Comparison of ENCODE assay signal across 12 mouse cellular contexts in genomic region chr4:141869436-141870215, GRCm38 (mm10). TPM values are rescaled to one million over a fixed set of nuclear protein-coding genes. Genes with fewer than 3 reads are reported as not detected.
DNase-seq lines count a peak whose midpoint lies in the region; ATAC-seq and TF ChIP-seq lines count a peak whose summit lies in the region.
"Had no signal": no experiment of that assay in that cellular context is flagged by ENCODE, and none has a peak within 500 bp of the region (broad histone marks: within the 10 kb centered on the region; RNA-seq: fewer than 3 reads in every experiment).

No protein-coding gene starts in this region.

- no peak for TF ChIP-seq POLR2A in spleen, adult 2 months (IDR thresholded peaks at IDR 0.05; ENCODE audit: low read depth, low read length)
- no peak for TF ChIP-seq POLR2A in cerebellum, adult 2 months (IDR thresholded peaks at IDR 0.05; ENCODE audit: borderline replicate concordance, insufficient read depth, low read length)

- peaks cover 5% of the 10 kb centered on the region; the same call in 1 of the 2 replicates for H3K36me3 ChIP-seq in heart, embryonic 16.5 days (ENCODE audit: control insufficient read depth, insufficient read depth)
- H3K36me3 ChIP-seq in spleen, adult 2 months (ENCODE audit: control insufficient read depth, insufficient read depth, low read length): peaks cover 3% of the 10 kb centered on the region; the same call in 1 of the 2 replicates
- no peaks in the 10 kb centered on the region for H3K36me3 ChIP-seq in intestine, embryonic 16.5 days (ENCODE audit: control insufficient read depth, insufficient read depth, low read length)
- H3K36me3 ChIP-seq in stomach, embryonic 16.5 days (ENCODE audit: control insufficient read depth, insufficient read depth, low read length): no peaks in the 10 kb centered on the region

- H3K4me2 ChIP-seq in heart, embryonic 16.5 days (ENCODE audit: low read depth, low read length): no peak overlapping the region
- peak overlapping the region; percentile 14; the same call in 1 of the 2 replicates for H3K4me2 ChIP-seq in intestine, embryonic 16.5 days (ENCODE audit: low read depth, low read length)
- H3K4me2 ChIP-seq in stomach, embryonic 16.5 days (ENCODE audit: low read depth, low read length): no peak overlapping the region

- peaks cover 70% of the 10 kb centered on the region for H3K4me1 ChIP-seq in heart, embryonic 16.5 days (ENCODE audit: control insufficient read depth, insufficient read depth, low read length)
- H3K4me1 ChIP-seq in spleen, adult 2 months (ENCODE audit: control insufficient read depth, insufficient read depth, insufficient read length): peaks cover 9% of the 10 kb centered on the region
- peaks cover 67% of the 10 kb centered on the region for H3K4me1 ChIP-seq in intestine, embryonic 16.5 days (ENCODE audit: control insufficient read depth, insufficient read depth, low read length)
- peaks cover 70% of the 10 kb centered on the region for H3K4me1 ChIP-seq in stomach, embryonic 16.5 days (ENCODE audit: control insufficient read depth, insufficient read depth, low read length)
- peaks cover 54% of the 10 kb centered on the region for H3K4me1 ChIP-seq in cerebellum, adult 2 months (ENCODE audit: control insufficient read depth, insufficient read depth, low read length)

- 57% methylated on average over 5 of the region's 5 CpGs for WGBS in heart, embryonic 16.5 days
- 55% methylated on average over 5 of the region's 5 CpGs for WGBS in spleen, adult 2 months
- WGBS in intestine, embryonic 16.5 days: 60% methylated on average over 5 of the region's 5 CpGs
- WGBS in stomach, embryonic 16.5 days: 64% methylated on average over 5 of the region's 5 CpGs
- WGBS in cerebellum, adult 2 months: 92% methylated on average over 5 of the region's 5 CpGs

- H3K27ac ChIP-seq in heart, embryonic 16.5 days (ENCODE audit: low read length): peak overlapping the region; percentile 48
- H3K27ac ChIP-seq in spleen, adult 2 months (ENCODE audit: insufficient read depth, low read length): peak overlapping the region; percentile 55
- H3K27ac ChIP-seq in intestine, embryonic 16.5 days (ENCODE audit: low read length): peak overlapping the region; percentile 68
- H3K27ac ChIP-seq in stomach, embryonic 16.5 days (ENCODE audit: low read length): peak overlapping the region; percentile 77
- no peak overlapping the region for H3K27ac ChIP-seq in cerebellum, adult 2 months (ENCODE audit: insufficient read depth, low read length)

- no peak overlapping the region for H3K4me3 ChIP-seq in heart, embryonic 16.5 days (ENCODE audit: low read length)
- H3K4me3 ChIP-seq in spleen, adult 2 months (ENCODE audit: extremely low read depth, insufficient read depth, insufficient read length): no peak overlapping the region
- no peak overlapping the region for H3K4me3 ChIP-seq in intestine, embryonic 16.5 days (ENCODE audit: low read length)
- no peak overlapping the region for H3K4me3 ChIP-seq in stomach, embryonic 16.5 days (replicated peaks; ENCODE audit: low read length)
- H3K4me3 ChIP-seq in cerebellum, adult 2 months (replicated peaks; ENCODE audit: insufficient read depth, low read depth, low read length): no peak overlapping the region

- ATAC-seq in heart, embryonic 16.5 days (replicated peaks; ENCODE audit: extremely low read depth, insufficient read depth, low FRiP score): no peak
- no peak for ATAC-seq in intestine, embryonic 16.5 days
- no peak for ATAC-seq in stomach, embryonic 16.5 days (ENCODE audit: insufficient read depth, low FRiP score)
- ATAC-seq: hindbrain, embryonic 16.5 days had no signal

- no peaks in the 10 kb centered on the region for H3K27me3 ChIP-seq in heart, embryonic 16.5 days (ENCODE audit: control insufficient read depth, insufficient read depth, low read length)
- H3K27me3 ChIP-seq in spleen, adult 2 months (ENCODE audit: control insufficient read depth, insufficient read depth, low read length): no peaks in the 10 kb centered on the region
- no peaks in the 10 kb centered on the region for H3K27me3 ChIP-seq in intestine, embryonic 16.5 days (replicated peaks; ENCODE audit: control insufficient read depth, insufficient read depth, low read length)
- no peaks in the 10 kb centered on the region for H3K27me3 ChIP-seq in stomach, embryonic 16.5 days (ENCODE audit: control insufficient read depth, insufficient read depth, low read length)
- no peaks in the 10 kb centered on the region for H3K27me3 ChIP-seq in cerebellum, adult 2 months (ENCODE audit: control insufficient read depth, insufficient read depth, low read length)

- DNase-seq in heart, postnatal 4 days: no peak
- DNase-seq in spleen, adult 2 months (ENCODE audit: low read depth in 1 of 2, low spot score in 2 of 2): no peak
- DNase-seq in spleen, postnatal 4 days (ENCODE audit: low spot score in 2 of 2): no peak
- DNase-seq in spleen, postnatal 10 days (ENCODE audit: low spot score in 2 of 2): no peak
- no peak for DNase-seq in cerebellum, adult 2 months
- DNase-seq: cerebellum, adult 8-10 months had no signal

- no peak for TF ChIP-seq CTCF in spleen, adult 2 months (IDR thresholded peaks at IDR 0.05; ENCODE audit: extremely low read depth, insufficient read depth, insufficient read length, insufficient replicate concordance)
- no peak for TF ChIP-seq CTCF in cerebellum, adult 2 months (IDR thresholded peaks at IDR 0.05; ENCODE audit: borderline replicate concordance, insufficient read depth, low read depth, low read length)

- H3K9ac ChIP-seq in heart, embryonic 16.5 days (ENCODE audit: low read length): peak overlapping the region; percentile 12
- H3K9ac ChIP-seq in intestine, embryonic 16.5 days (ENCODE audit: low read depth, low read length): peak overlapping the region; percentile 47
- H3K9ac ChIP-seq in stomach, embryonic 16.5 days (ENCODE audit: low read length): no peak overlapping the region

- no peaks in the 10 kb centered on the region for H3K9me3 ChIP-seq in heart, embryonic 16.5 days (replicated peaks; ENCODE audit: control insufficient read depth, low read length)
- no peaks in the 10 kb centered on the region for H3K9me3 ChIP-seq in intestine, embryonic 16.5 days (ENCODE audit: control insufficient read depth, low read length)
- H3K9me3 ChIP-seq in stomach, embryonic 16.5 days (replicated peaks; ENCODE audit: control insufficient read depth, low read length): no peaks in the 10 kb centered on the region

RNA-seq across cellular contexts. Expression of gene Efhd2, which starts 5.1 kb away (rescaled TPM):
- 79.2 and 80.4 TPM in 2 replicates for polyA plus RNA-seq in heart, embryonic 16.5 days (2015; fragmentation: Nextera tagmentation; extraction: Ambion mirVana)
- total RNA-seq in heart, postnatal 4 days (2021): 10 to 100 TPM; 46.5 to 50.5 TPM
- polyA plus RNA-seq in spleen, adult 2 months (2012; rRNA removed): 108 and 129 TPM in 2 replicates
- polyA plus RNA-seq in intestine, embryonic 16.5 days (2015; fragmentation: Nextera tagmentation; extraction: Ambion mirVana): 140 and 163 TPM in 2 replicates
- polyA plus RNA-seq in stomach, embryonic 16.5 days (2015; fragmentation: Nextera tagmentation; extraction: Ambion mirVana): 108 and 110 TPM in 2 replicates
- 141 and 152 TPM in 2 replicates for polyA plus RNA-seq in cerebellum, adult 2 months (2012; rRNA removed)

RNA-seq across cellular contexts. Expression of gene Ctrc, which starts 23.5 kb away (rescaled TPM):
- polyA plus RNA-seq in heart, embryonic 16.5 days (2015; fragmentation: Nextera tagmentation; extraction: Ambion mirVana): not detected in 2 replicates
- total RNA-seq in heart, postnatal 4 days (2021): not detected
- polyA plus RNA-seq in spleen, adult 2 months (2012; rRNA removed): 84.6 and 1,887 TPM in 2 replicates
- polyA plus RNA-seq in intestine, embryonic 16.5 days (2015; fragmentation: Nextera tagmentation; extraction: Ambion mirVana): 0.29 and 0.87 TPM in 2 replicates
- polyA plus RNA-seq in stomach, embryonic 16.5 days (2015; fragmentation: Nextera tagmentation; extraction: Ambion mirVana): 0.18 and 0.67 TPM in 2 replicates
- not detected in 2 replicates for polyA plus RNA-seq in cerebellum, adult 2 months (2012; rRNA removed)
- total RNA-seq: layer of hippocampus, adult 8-10 months had no signal
- polyA plus RNA-seq: hindbrain, embryonic 16.5 days; lung, embryonic 16.5 days had no signal

RNA-seq across cellular contexts. Expression of gene Cela2a, which starts 43.7 kb away (rescaled TPM):
- polyA plus RNA-seq in heart, embryonic 16.5 days (2015; fragmentation: Nextera tagmentation; extraction: Ambion mirVana): 0.63 TPM in 1 of 2 replicates, not detected in the other
- not detected for total RNA-seq in heart, postnatal 4 days (2021)
- polyA plus RNA-seq in spleen, adult 2 months (2012; rRNA removed): 18,445 and 18,883 TPM in 2 replicates
- polyA plus RNA-seq in intestine, embryonic 16.5 days (2015; fragmentation: Nextera tagmentation; extraction: Ambion mirVana): 455 and 890 TPM in 2 replicates
- 754 and 1,267 TPM in 2 replicates for polyA plus RNA-seq in stomach, embryonic 16.5 days (2015; fragmentation: Nextera tagmentation; extraction: Ambion mirVana)
- polyA plus RNA-seq in cerebellum, adult 2 months (2012; rRNA removed): 0.13 and 0.16 TPM in 2 replicates
- total RNA-seq: layer of hippocampus, adult 8-10 months had no signal
- polyA plus RNA-seq: hindbrain, embryonic 16.5 days; lung, embryonic 16.5 days had no signal

Comparison
In these comparisons a context has a peak if more than half of its experiments do, and no peak if none do; other contexts are left out.
1. RNA of gene Ctrc, which starts 23.5 kb away (polyA plus RNA-seq): 84.6 to 1,887 TPM in spleen, adult 2 months; 0.29 to 0.87 TPM in intestine, embryonic 16.5 days, 0.18 to 0.67 TPM in stomach, embryonic 16.5 days, not detected in heart, embryonic 16.5 days and not detected in cerebellum, adult 2 months; every median in the first group is over 10 times any median in the second.
2. RNA of gene Cela2a, which starts 43.7 kb away (polyA plus RNA-seq): 18,445 to 18,883 TPM in spleen, adult 2 months, 754 to 1,267 TPM in stomach, embryonic 16.5 days and 455 to 890 TPM in intestine, embryonic 16.5 days; 0.63 TPM in heart, embryonic 16.5 days and 0.13 to 0.16 TPM in cerebellum, adult 2 months; every median in the first group is over 100 times any median in the second.